Comparison of ENCODE assay signal across 19 mouse cellular contexts in genomic region chr8:6907682-6908081, GRCm38 (mm10).
"Had no signal": no experiment of that assay in that cellular context is flagged by ENCODE, and none has a peak within 500 bp of the region (broad histone marks: within the 10 kb centered on the region; RNA-seq: fewer than 3 reads in every experiment).

No protein-coding gene starts in this region.

- H3K9me3 ChIP-seq: liver, embryonic 13.5 days; stomach, embryonic 15.5 days had no signal

- H3K9ac ChIP-seq: liver, embryonic 13.5 days; stomach, embryonic 15.5 days had no signal

- H3K4me3 ChIP-seq: left cerebral cortex, adult 2 months; liver, embryonic 13.5 days; stomach, embryonic 15.5 days had no signal

- ATAC-seq: inflammation-experienced regulatory T-cells, adult 6 months; intestine, embryonic 16.5 days had no signal

- H3K27ac ChIP-seq: kidney, postnatal 0 days; left cerebral cortex, adult 2 months; liver, embryonic 13.5 days; stomach, embryonic 15.5 days had no signal

- H3K36me3 ChIP-seq: liver, embryonic 13.5 days; stomach, embryonic 15.5 days had no signal

- H3K4me1 ChIP-seq: liver, embryonic 13.5 days; stomach, embryonic 15.5 days had no signal

- H3K4me2 ChIP-seq: liver, embryonic 13.5 days; midbrain, embryonic 11.5 days; stomach, embryonic 15.5 days had no signal

- DNase-seq: kidney, adult 18-20 months; kidney, adult 9 months; kidney, postnatal 36 days; layer of hippocampus, postnatal 36 days; liver, embryonic 13.5 days; lung, adult 2 months; lung, postnatal 14 days; lung, postnatal 4 days; midbrain, embryonic 14.5 days; retina, postnatal 1 day; right cerebral cortex, postnatal 25 days; spleen, adult 18-20 months; thymus, postnatal 36 days had no signal

- H3K27me3 ChIP-seq: liver, embryonic 13.5 days; stomach, embryonic 15.5 days had no signal
